ENCODE assay signal across 13 mouse cellular contexts in the genomic region with DNA sequence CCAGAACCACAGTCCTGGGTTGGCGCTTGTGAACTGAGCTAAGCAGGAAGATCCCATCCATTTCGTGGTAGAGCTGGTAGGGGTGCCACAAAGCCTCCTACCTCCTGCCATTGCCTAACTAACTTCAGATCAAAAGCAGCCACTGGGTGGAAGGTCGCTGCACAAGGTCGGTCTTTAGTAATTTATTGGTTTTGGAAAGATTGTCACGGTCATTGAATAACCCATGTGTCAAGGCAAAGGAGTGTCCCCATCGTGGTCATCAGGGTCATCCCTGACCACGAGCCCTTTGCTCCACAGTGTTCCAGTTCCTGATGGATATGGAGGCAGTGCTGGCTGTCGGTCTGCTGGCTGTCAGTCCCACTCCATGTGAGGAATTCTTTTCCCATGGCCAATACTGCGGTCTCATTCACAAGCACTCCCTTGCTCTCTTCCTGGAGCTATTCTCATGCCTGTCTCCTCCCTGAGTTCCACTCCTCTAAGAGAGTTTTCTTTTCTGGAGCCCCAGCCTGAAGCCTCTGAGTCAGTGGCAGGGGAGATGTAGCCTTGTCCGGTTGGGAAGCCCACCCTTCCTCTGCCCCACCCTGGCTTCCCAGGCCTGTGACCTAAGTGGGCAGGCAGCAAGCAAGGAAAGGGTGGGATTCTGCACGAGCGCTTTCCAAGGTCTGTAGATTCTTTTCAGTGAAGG. TPM values are rescaled to one million over a fixed set of nuclear protein-coding genes. Genes with fewer than 3 reads are reported as not detected.
DNase-seq lines count a peak whose midpoint lies in the region; ATAC-seq and TF ChIP-seq lines count a peak whose summit lies in the region.
"Had no signal": no experiment of that assay in that cellular context is flagged by ENCODE, and none has a peak within 500 bp of the region (broad histone marks: within the 10 kb centered on the region; RNA-seq: fewer than 3 reads in every experiment).

No protein-coding gene starts in this region.

- H3K4me1 ChIP-seq in liver, adult 2 months (ENCODE audit: control insufficient read depth, insufficient read depth, low read length): peaks cover 51% of the 10 kb centered on the region
- 0 out of 2 replicates have a peak, but pooled peaks cover 2% of the 10 kb centered on the region for H3K4me1 ChIP-seq in liver, embryonic 11.5 days (replicated peaks; ENCODE audit: control insufficient read depth, insufficient read depth, low read length)
- H3K4me1 ChIP-seq in kidney, embryonic 15.5 days: peaks cover 27% of the 10 kb centered on the region
- H3K4me1 ChIP-seq in small intestine, adult 2 months (ENCODE audit: control insufficient read depth, insufficient read depth, insufficient read length, low read length): peaks cover 22% of the 10 kb centered on the region; the same call in 1 of the 2 replicates
- peaks cover 16% of the 10 kb centered on the region for H3K4me1 ChIP-seq in intestine, embryonic 16.5 days (ENCODE audit: control insufficient read depth, insufficient read depth, low read length)
- H3K4me1 ChIP-seq: neural tube, embryonic 12.5 days had no signal

- H3K9me3 ChIP-seq in liver, embryonic 11.5 days (ENCODE audit: control insufficient read depth, low read length): no peaks in the 10 kb centered on the region
- no peaks in the 10 kb centered on the region for H3K9me3 ChIP-seq in kidney, embryonic 15.5 days (replicated peaks)
- no peaks in the 10 kb centered on the region for H3K9me3 ChIP-seq in intestine, embryonic 16.5 days (ENCODE audit: control insufficient read depth, low read length)
- H3K9me3 ChIP-seq: neural tube, embryonic 12.5 days had no signal

- no peaks in the 10 kb centered on the region; the same call in 1 of the 2 replicates for H3K79me2 ChIP-seq in liver, adult 2 months (ENCODE audit: control insufficient read depth, insufficient read depth, low read length)

- H3K27me3 ChIP-seq in liver, adult 2 months (ENCODE audit: control insufficient read depth, insufficient read depth, low read length): no peaks in the 10 kb centered on the region
- H3K27me3 ChIP-seq in liver, embryonic 11.5 days (replicated peaks; ENCODE audit: control insufficient read depth, insufficient read depth, low read length): no peaks in the 10 kb centered on the region
- H3K27me3 ChIP-seq in kidney, embryonic 15.5 days: no peaks in the 10 kb centered on the region
- no peaks in the 10 kb centered on the region for H3K27me3 ChIP-seq in small intestine, adult 2 months (ENCODE audit: control insufficient read depth, insufficient read depth, low read length)
- no peaks in the 10 kb centered on the region for H3K27me3 ChIP-seq in intestine, embryonic 16.5 days (replicated peaks; ENCODE audit: control insufficient read depth, insufficient read depth, low read length)
- H3K27me3 ChIP-seq: neural tube, embryonic 12.5 days had no signal

- no peak for ATAC-seq in liver, embryonic 11.5 days (replicated peaks; ENCODE audit: low FRiP score)
- ATAC-seq in kidney, embryonic 15.5 days (replicated peaks; ENCODE audit: low FRiP score): no peak
- no peak for ATAC-seq in intestine, embryonic 16.5 days

- H3K9ac ChIP-seq in liver, adult 2 months (ENCODE audit: low read depth, low read length): peak overlapping the region; percentile 36; the same call in 1 of the 2 replicates
- H3K9ac ChIP-seq in liver, embryonic 11.5 days (ENCODE audit: low read depth, low read length): no peak overlapping the region
- no peak overlapping the region for H3K9ac ChIP-seq in kidney, embryonic 15.5 days
- no peak overlapping the region for H3K9ac ChIP-seq in intestine, embryonic 16.5 days (ENCODE audit: low read depth, low read length)
- H3K9ac ChIP-seq: neural tube, embryonic 12.5 days had no signal

- no peak overlapping the region for H3K4me3 ChIP-seq in liver, adult 2 months (ENCODE audit: insufficient read depth, low read depth, low read length)
- no peak overlapping the region for H3K4me3 ChIP-seq in liver, embryonic 11.5 days (ENCODE audit: low read depth, low read length)
- H3K4me3 ChIP-seq in kidney, embryonic 15.5 days (replicated peaks): no peak overlapping the region
- no peak overlapping the region for H3K4me3 ChIP-seq in small intestine, adult 2 months (ENCODE audit: low read depth, low read length)
- no peak overlapping the region for H3K4me3 ChIP-seq in intestine, embryonic 16.5 days (ENCODE audit: low read length)
- H3K4me3 ChIP-seq: left cerebral cortex, adult 2 months; neural tube, embryonic 12.5 days had no signal

- peak overlapping the region; percentile 89 for H3K27ac ChIP-seq in liver, adult 2 months (replicated peaks; ENCODE audit: insufficient read depth, low read depth, low read length)
- H3K27ac ChIP-seq in liver, embryonic 11.5 days (ENCODE audit: low read depth, low read length): no peak overlapping the region
- peak overlapping the region; percentile 37; the same call in 1 of the 2 replicates for H3K27ac ChIP-seq in kidney, embryonic 15.5 days
- H3K27ac ChIP-seq in small intestine, adult 2 months (ENCODE audit: insufficient read depth, low read depth, low read length): 0 out of 2 replicates have a peak overlapping the region, but pooled peaks have one; percentile 58
- no peak overlapping the region for H3K27ac ChIP-seq in intestine, embryonic 16.5 days (ENCODE audit: low read length)
- H3K27ac ChIP-seq: left cerebral cortex, adult 2 months; neural tube, embryonic 12.5 days had no signal

- TF ChIP-seq POLR2A in liver, adult 2 months (IDR thresholded peaks at IDR 0.05; ENCODE audit: extremely low read depth, insufficient read depth, low read length): no peak
- no peak for TF ChIP-seq POLR2A in small intestine, adult 2 months (IDR thresholded peaks at IDR 0.05; ENCODE audit: low read depth, low read length)

- DNase-seq in liver, adult 2 months (ENCODE audit: extremely low read depth, low read depth, low spot score): peak; percentile 99
- no peak for DNase-seq in liver, embryonic 11.5 days (ENCODE audit: low spot score)
- DNase-seq in adrenal gland, postnatal 36 days: peak; percentile 74 to 81
- no peak for DNase-seq in B cell, adult 2 months
- DNase-seq: cerebellum, adult 18-20 months; gastrocnemius, postnatal 14 days; right cerebral cortex, adult 18-20 months had no signal

- WGBS in liver, adult 2 months: 25% methylated on average over 12 of the region's 12 CpGs
- 72% methylated on average over 12 of the region's 12 CpGs for whole genome bisulfite sequencing in liver, embryonic 11.5 days
- WGBS in kidney, embryonic 15.5 days: 54% methylated on average over 12 of the region's 12 CpGs
- 79% methylated on average over 12 of the region's 12 CpGs for WGBS in small intestine, adult 2 months
- WGBS in intestine, embryonic 16.5 days: 79% methylated on average over 12 of the region's 12 CpGs

- no peak for TF ChIP-seq CTCF in liver, adult 2 months (IDR thresholded peaks at IDR 0.05; ENCODE audit: low read depth, low read length)
- no peak for TF ChIP-seq CTCF in small intestine, adult 2 months (IDR thresholded peaks at IDR 0.05; ENCODE audit: extremely low read depth, insufficient read length, insufficient replicate concordance, low read depth, low read length)

- H3K4me2 ChIP-seq in liver, embryonic 11.5 days: no peak overlapping the region
- H3K4me2 ChIP-seq in kidney, embryonic 15.5 days: no peak overlapping the region
- no peak overlapping the region for H3K4me2 ChIP-seq in intestine, embryonic 16.5 days (ENCODE audit: low read depth, low read length)
- H3K4me2 ChIP-seq: neural tube, embryonic 12.5 days had no signal

- H3K36me3 ChIP-seq in liver, adult 2 months (ENCODE audit: control insufficient read depth, insufficient read depth, low read length): peaks cover 50% of the 10 kb centered on the region
- no peaks in the 10 kb centered on the region; the same call in 1 of the 2 replicates for H3K36me3 ChIP-seq in liver, embryonic 11.5 days (ENCODE audit: control insufficient read depth, insufficient read depth, low read length)
- H3K36me3 ChIP-seq in kidney, embryonic 15.5 days: peaks cover 56% of the 10 kb centered on the region
- peaks cover 9% of the 10 kb centered on the region for H3K36me3 ChIP-seq in small intestine, adult 2 months (ENCODE audit: control insufficient read depth, insufficient read depth, low read length)
- peaks cover 2% of the 10 kb centered on the region for H3K36me3 ChIP-seq in intestine, embryonic 16.5 days (ENCODE audit: control insufficient read depth, insufficient read depth, low read length)
- H3K36me3 ChIP-seq: G1E had no signal

RNA-seq across cellular contexts. Expression of gene Plpp3, which starts 58.7 kb away (rescaled TPM):
- total RNA-seq in liver, adult 2 months (2014; rRNA removed): 64.1 and 81.1 TPM in 2 replicates
- 81.0 and 84.2 TPM in 2 replicates for polyA plus RNA-seq in liver, adult 2 months (2012; rRNA removed)
- 29.5 TPM in 2 replicates for polyA plus RNA-seq in liver, embryonic 11.5 days (2014; fragmentation: Nextera tagmentation; extraction: Ambion mirVana)
- total RNA-seq in adrenal gland, postnatal 36 days (2021): 100 to 1,000 TPM; 246 to 407 TPM
- polyA plus RNA-seq in kidney, embryonic 15.5 days (2015; fragmentation: Nextera tagmentation; extraction: Ambion mirVana): 58.2 and 65.5 TPM in 2 replicates
- 29.8 and 48.5 TPM in 2 replicates for polyA plus RNA-seq in small intestine, adult 2 months (2012; rRNA removed)
- polyA plus RNA-seq in intestine, embryonic 16.5 days (2015; fragmentation: Nextera tagmentation; extraction: Ambion mirVana): 46.0 and 48.4 TPM in 2 replicates
- total RNA-seq: G1E had no signal
- polyA plus RNA-seq: G1E had no signal

Comparison
In these comparisons a context has a peak if more than half of its experiments do, and no peak if none do; other contexts are left out.
1. DNase-seq: peak in liver, adult 2 months (single experiment) and adrenal gland, postnatal 36 days (2 of 2); none in liver, embryonic 11.5 days (single experiment) and B cell, adult 2 months (0 of 2).
2. H3K27ac ChIP-seq: peak in liver, adult 2 months (single experiment), kidney, embryonic 15.5 days (single experiment) and small intestine, adult 2 months (single experiment); none in liver, embryonic 11.5 days (single experiment) and intestine, embryonic 16.5 days (single experiment).